Mouse (Mus musculus): Measurements from ENCODE around the gene 1810055G02Rik. TPM values are rescaled to one million over a fixed set of nuclear protein-coding genes. Genes with fewer than 3 reads are reported as not detected.

Gene 1810055G02Rik
- polyA plus RNA-seq (2015; fragmentation: Nextera tagmentation; extraction: Ambion mirVana): 15.9 and 26.6 TPM in 2 replicates

GRCm38 (mm10) chr19:3708078-3709012 is at the start of gene 1810055G02Rik:
TSS of gene 1810055G02Rik (plus strand) at chr19:3708293.
- H3K27ac ChIP-seq: peak within 1 kb of the TSS; percentile 71
- whole genome bisulfite sequencing: under 1% methylated on average over 61 of the region's 61 CpGs
- H3K36me3 ChIP-seq: no peaks in the 10 kb centered on the region
- no peaks in the 10 kb centered on the region for H3K9me3 ChIP-seq (replicated peaks)
- peak within 1 kb of the TSS; percentile 77 for H3K4me2 ChIP-seq
- peak; percentile 96 for ATAC-seq (replicated peaks; ENCODE audit: insufficient number of reproducible peaks, insufficient read depth, low FRiP score, low read depth)
- H3K4me1 ChIP-seq (replicated peaks): peaks cover 16% of the 10 kb centered on the region
- no peaks in the 10 kb centered on the region for H3K27me3 ChIP-seq
- peak within 1 kb of the TSS; percentile 75 for H3K9ac ChIP-seq
- peak within 1 kb of the TSS; percentile 64 for H3K4me3 ChIP-seq

DNA sequence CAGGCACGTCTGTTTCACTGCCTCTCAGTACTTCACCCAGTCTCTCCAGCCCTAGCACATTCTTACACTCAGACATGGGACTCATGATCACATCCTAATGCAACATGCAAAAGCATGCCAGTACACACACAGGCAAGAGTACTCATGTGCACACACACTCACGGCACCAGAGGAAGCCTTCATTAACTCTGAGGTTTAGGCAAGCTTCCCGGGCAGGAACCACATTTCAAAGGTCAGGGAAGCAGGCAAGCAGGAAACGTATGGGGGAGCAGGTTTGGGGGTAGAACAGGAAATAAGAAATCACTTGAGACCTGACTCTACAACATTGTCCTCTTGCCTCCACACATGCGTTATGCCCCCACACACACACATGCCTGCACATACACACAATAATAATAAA is 42.6 kb upstream of the 1810055G02Rik start:
- peaks cover 50% of the 10 kb centered on the region for H3K4me1 ChIP-seq (replicated peaks)
- WGBS: 39% methylated on average over 5 of the region's 5 CpGs
- H3K4me2 ChIP-seq: no peak overlapping the region
- ATAC-seq (replicated peaks; ENCODE audit: insufficient number of reproducible peaks, insufficient read depth, low FRiP score, low read depth): peak; percentile 45; the same call in 1 of the 2 replicates
- no peaks in the 10 kb centered on the region for H3K9me3 ChIP-seq (replicated peaks)
- H3K27me3 ChIP-seq: no peaks in the 10 kb centered on the region
- no peak overlapping the region for H3K4me3 ChIP-seq
- peak overlapping the region; percentile 56; the same call in 1 of the 2 replicates for H3K27ac ChIP-seq
- H3K9ac ChIP-seq: no peak overlapping the region
- H3K36me3 ChIP-seq: no peaks in the 10 kb centered on the region

DNA sequence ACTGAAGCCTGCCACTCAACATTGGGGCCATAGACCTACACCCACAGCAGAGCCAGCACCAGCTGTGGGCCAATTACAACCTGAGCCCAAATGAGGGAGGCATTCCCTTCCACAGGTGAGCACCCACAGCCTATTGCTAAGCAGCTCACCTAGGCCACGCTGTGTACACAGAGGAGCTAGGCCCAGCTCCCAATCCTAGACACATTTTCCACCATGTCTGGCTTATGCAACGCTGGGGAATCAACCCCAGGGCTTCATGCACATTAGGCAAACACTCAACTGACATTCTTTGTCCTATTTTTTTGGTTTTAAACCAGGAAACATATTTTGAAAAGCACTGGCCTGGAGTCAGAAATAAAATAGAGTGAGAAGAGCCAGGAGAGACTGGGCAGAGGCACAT is 41.5 kb upstream of the 1810055G02Rik start:
- no peak overlapping the region for H3K9ac ChIP-seq
- 89% methylated on average over 2 of the region's 2 CpGs for WGBS
- ATAC-seq (replicated peaks; ENCODE audit: insufficient number of reproducible peaks, insufficient read depth, low FRiP score, low read depth): no peak
- H3K4me1 ChIP-seq (replicated peaks): peaks cover 50% of the 10 kb centered on the region
- no peaks in the 10 kb centered on the region for H3K36me3 ChIP-seq
- peak overlapping the region; percentile 56 for H3K27ac ChIP-seq
- no peak overlapping the region for H3K4me3 ChIP-seq
- H3K27me3 ChIP-seq: no peaks in the 10 kb centered on the region
- H3K4me2 ChIP-seq: no peak overlapping the region
- H3K9me3 ChIP-seq (replicated peaks): no peaks in the 10 kb centered on the region

DNA sequence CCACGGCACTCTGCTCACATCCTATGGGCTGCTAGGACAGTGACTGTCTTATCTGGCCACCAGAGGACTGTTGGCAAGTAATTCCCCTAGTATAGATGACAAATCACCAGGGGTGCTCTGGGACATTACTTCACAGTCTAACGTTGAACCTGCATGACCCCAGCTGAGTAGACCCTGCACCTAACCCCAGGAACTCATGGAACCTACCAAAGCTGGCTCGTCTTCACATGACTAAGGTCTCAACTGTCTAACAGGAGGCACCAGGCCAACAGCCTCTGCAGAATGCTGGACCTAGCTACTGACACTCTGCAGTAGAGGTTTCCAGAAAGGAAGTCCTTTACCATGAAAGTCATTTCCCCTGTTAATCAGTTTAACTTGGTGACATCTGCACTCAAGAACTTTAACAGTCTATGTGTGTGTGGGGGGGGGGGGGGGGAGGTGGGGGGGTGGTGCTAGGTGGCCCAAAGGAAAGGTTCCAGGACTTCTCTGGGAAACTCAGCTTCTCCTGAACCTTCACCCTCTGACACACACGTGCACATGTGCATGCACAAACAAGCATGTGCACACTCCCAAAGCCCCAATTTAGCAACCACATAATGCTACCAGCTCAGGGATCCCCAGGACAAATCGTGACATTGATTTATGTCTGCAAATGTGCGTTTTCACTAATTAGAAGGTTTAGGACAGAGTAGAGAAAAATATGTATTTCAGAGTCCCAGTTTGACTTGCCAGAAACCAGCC is 40.8 kb upstream of the 1810055G02Rik start:
- Histone ChIP-seq H3K9me3 (replicated peaks) (no peaks in the 10 kb centered on the region), H3K36me3 (0 out of 2 replicates have a peak, but pooled peaks cover under 1% of the 10 kb centered on the region), H3K4me1 (replicated peaks) (peaks cover 50% of the 10 kb centered on the region), H3K4me3 (no peak overlapping the region), H3K27ac (peak overlapping the region; percentile 56), H3K27me3 (no peaks in the 10 kb centered on the region), H3K4me2 (no peak overlapping the region), H3K9ac (no peak overlapping the region)
- no peak for ATAC-seq (replicated peaks; ENCODE audit: insufficient number of reproducible peaks, insufficient read depth, low FRiP score, low read depth)
- WGBS: 54% methylated on average over 6 of the region's 6 CpGs

GRCm38 (mm10) chr19:3667979-3668378 is 40.1 kb upstream of the 1810055G02Rik start:
- 0 out of 2 replicates have a peak, but pooled peaks cover 4% of the 10 kb centered on the region for H3K36me3 ChIP-seq
- ATAC-seq (replicated peaks; ENCODE audit: insufficient number of reproducible peaks, insufficient read depth, low FRiP score, low read depth): no peak
- 69% methylated on average over 11 of the region's 11 CpGs for WGBS
- no peak overlapping the region for H3K4me2 ChIP-seq
- peaks cover 50% of the 10 kb centered on the region for H3K4me1 ChIP-seq (replicated peaks)
- H3K9me3 ChIP-seq (replicated peaks): no peaks in the 10 kb centered on the region
- no peak overlapping the region for H3K9ac ChIP-seq
- H3K27me3 ChIP-seq: no peaks in the 10 kb centered on the region
- H3K27ac ChIP-seq: peak overlapping the region; percentile 14; the same call in 1 of the 2 replicates
- H3K4me3 ChIP-seq: no peak overlapping the region

DNA sequence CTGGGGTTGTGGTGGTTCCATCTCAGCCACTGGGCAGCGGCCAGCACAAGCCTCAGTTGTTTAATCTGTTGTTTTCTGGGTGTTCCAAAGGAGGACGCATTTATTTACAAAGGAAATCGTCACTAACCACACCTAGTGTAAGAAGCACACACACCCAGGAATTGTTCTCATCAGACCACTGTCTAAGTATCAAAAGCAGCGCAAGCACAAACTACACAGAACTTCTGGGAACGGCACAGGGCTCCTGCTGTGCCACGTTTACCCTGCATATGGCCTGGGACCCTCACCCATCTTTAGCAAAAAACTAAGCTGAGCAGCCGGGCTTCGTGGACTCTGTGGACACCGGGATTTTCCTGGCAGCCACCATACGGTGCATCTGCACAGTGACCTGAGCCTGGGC is 39.5 kb upstream of the 1810055G02Rik start:
- Histone ChIP-seq H3K9ac (no peak overlapping the region), H3K4me3 (no peak overlapping the region), H3K36me3 (0 out of 2 replicates have a peak, but pooled peaks cover 7% of the 10 kb centered on the region), H3K4me1 (replicated peaks) (peaks cover 50% of the 10 kb centered on the region), H3K27ac (peak overlapping the region; percentile 60), H3K27me3 (no peaks in the 10 kb centered on the region), H3K4me2 (no peak overlapping the region; the same call in 1 of the 2 replicates), H3K9me3 (replicated peaks) (no peaks in the 10 kb centered on the region)
- WGBS: 77% methylated on average over 10 of the region's 10 CpGs
- no peak for ATAC-seq (replicated peaks; ENCODE audit: insufficient number of reproducible peaks, insufficient read depth, low FRiP score, low read depth)

DNA sequence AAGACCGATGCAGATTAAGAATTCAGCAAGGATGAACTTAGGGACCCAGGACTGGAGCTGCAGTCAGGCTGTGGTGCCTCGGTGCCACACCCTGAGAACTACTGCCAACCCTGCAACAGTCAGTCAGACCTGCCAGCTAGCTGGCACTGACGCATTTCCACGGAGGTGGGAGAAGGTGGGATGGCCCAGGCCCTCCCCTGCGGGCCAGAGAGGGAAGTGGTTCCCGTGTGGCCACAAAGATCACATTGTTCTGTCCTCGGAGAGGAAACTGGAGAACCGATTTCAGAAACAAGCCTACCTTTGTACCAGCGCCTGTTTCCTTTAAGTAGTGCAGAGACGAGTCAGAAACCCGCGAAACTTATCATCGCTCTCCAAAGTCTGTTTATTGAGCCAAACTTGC is 39.0 kb upstream of the 1810055G02Rik start:
- H3K36me3 ChIP-seq: 0 out of 2 replicates have a peak, but pooled peaks cover 7% of the 10 kb centered on the region
- ATAC-seq (replicated peaks; ENCODE audit: insufficient number of reproducible peaks, insufficient read depth, low FRiP score, low read depth): no peak; the same call in 1 of the 2 replicates
- no peaks in the 10 kb centered on the region for H3K27me3 ChIP-seq
- H3K9me3 ChIP-seq (replicated peaks): no peaks in the 10 kb centered on the region
- peak overlapping the region; percentile 60 for H3K27ac ChIP-seq
- no peak overlapping the region for H3K9ac ChIP-seq
- peaks cover 50% of the 10 kb centered on the region for H3K4me1 ChIP-seq (replicated peaks)
- peak overlapping the region; percentile 17; the same call in 1 of the 2 replicates for H3K4me2 ChIP-seq
- WGBS: 44% methylated on average over 13 of the region's 13 CpGs
- H3K4me3 ChIP-seq: no peak overlapping the region

GRCm38 (mm10) chr19:3673149-3673548 is 34.9 kb upstream of the 1810055G02Rik start:
- no peak for ATAC-seq (replicated peaks; ENCODE audit: insufficient number of reproducible peaks, insufficient read depth, low FRiP score, low read depth)
- H3K36me3 ChIP-seq: 0 out of 2 replicates have a peak, but pooled peaks cover 7% of the 10 kb centered on the region
- no peak overlapping the region for H3K4me3 ChIP-seq
- H3K27ac ChIP-seq: no peak overlapping the region
- peaks cover 19% of the 10 kb centered on the region for H3K4me1 ChIP-seq (replicated peaks)
- no peaks in the 10 kb centered on the region for H3K9me3 ChIP-seq (replicated peaks)
- no peak overlapping the region for H3K9ac ChIP-seq
- H3K27me3 ChIP-seq: no peaks in the 10 kb centered on the region
- H3K4me2 ChIP-seq: no peak overlapping the region
- 87% methylated on average over 2 of the region's 2 CpGs for WGBS

DNA sequence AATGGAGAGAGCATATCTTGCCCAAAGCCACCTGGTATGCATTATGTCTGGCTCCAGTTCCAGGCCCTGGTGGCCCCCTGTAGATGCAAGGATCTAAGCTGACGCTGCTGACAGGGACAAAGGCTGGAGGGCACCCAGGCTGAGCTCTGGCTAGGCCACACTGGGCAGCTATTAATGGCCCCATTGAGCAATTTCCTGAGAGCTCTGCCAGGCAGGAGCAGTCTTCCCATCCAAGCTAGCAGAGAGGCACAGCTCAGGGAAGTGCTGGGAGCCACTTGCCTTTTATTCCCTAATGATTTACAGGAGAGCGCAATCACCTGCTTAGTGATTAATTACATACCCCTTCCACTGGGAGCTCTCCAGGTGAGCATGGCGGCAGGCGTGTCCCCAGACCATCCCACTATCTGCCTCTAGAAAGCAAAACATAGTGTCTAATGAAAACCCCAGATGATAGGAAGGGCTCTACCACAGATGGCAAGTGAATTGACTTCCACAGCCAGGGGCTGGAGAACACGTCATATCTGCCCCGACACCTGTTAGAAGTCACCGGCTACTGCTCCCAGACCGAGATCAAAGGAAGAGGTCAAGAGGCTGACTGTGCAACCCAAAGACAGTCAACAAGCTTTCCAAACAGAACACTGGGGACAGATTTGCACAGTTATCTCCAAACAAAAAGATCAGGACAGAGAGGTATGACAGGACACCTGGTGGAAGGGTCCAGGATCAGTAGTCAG is 33.8 kb upstream of the 1810055G02Rik start:
- no peak overlapping the region for H3K4me2 ChIP-seq
- no peak for ATAC-seq (replicated peaks; ENCODE audit: insufficient number of reproducible peaks, insufficient read depth, low FRiP score, low read depth)
- no peaks in the 10 kb centered on the region for H3K27me3 ChIP-seq
- H3K9me3 ChIP-seq (replicated peaks): no peaks in the 10 kb centered on the region
- H3K36me3 ChIP-seq: 0 out of 2 replicates have a peak, but pooled peaks cover 7% of the 10 kb centered on the region
- no peak overlapping the region for H3K27ac ChIP-seq
- H3K4me3 ChIP-seq: no peak overlapping the region
- H3K9ac ChIP-seq: no peak overlapping the region
- H3K4me1 ChIP-seq (replicated peaks): peaks cover 9% of the 10 kb centered on the region
- WGBS: 84% methylated on average over 8 of the region's 8 CpGs

- no peak for ATAC-seq (replicated peaks; ENCODE audit: insufficient number of reproducible peaks, insufficient read depth, low FRiP score, low read depth)
- Histone ChIP-seq H3K9ac (no peak overlapping the region), H3K9me3 (replicated peaks) (no peaks in the 10 kb centered on the region), H3K36me3 (no peaks in the 10 kb centered on the region), H3K4me2 (no peak overlapping the region), H3K27me3 (no peaks in the 10 kb centered on the region), H3K27ac (peak overlapping the region; percentile 82), H3K4me3 (no peak overlapping the region), H3K4me1 (replicated peaks) (peaks cover 50% of the 10 kb centered on the region)
- WGBS: 82% methylated on average over 7 of the region's 7 CpGs
Measured at GRCm38 (mm10) chr19:3680732-3681131, 27.4 kb upstream of the 1810055G02Rik start.

All from heart, embryonic 15.5 days (tissue).